Mouse (Mus musculus): ENCODE data around the gene Rps25. TPM values are rescaled to one million over a fixed set of nuclear protein-coding genes. Genes with fewer than 3 reads are reported as not detected.
"Not testable (repeated sequence)": the region's sequence is repeated elsewhere in the genome, so short reads cannot be mapped to it uniquely, and the experiment has no call there.

Gene Rps25
- polyA plus RNA-seq, 1 experiment: 1,790 TPM

DNA sequence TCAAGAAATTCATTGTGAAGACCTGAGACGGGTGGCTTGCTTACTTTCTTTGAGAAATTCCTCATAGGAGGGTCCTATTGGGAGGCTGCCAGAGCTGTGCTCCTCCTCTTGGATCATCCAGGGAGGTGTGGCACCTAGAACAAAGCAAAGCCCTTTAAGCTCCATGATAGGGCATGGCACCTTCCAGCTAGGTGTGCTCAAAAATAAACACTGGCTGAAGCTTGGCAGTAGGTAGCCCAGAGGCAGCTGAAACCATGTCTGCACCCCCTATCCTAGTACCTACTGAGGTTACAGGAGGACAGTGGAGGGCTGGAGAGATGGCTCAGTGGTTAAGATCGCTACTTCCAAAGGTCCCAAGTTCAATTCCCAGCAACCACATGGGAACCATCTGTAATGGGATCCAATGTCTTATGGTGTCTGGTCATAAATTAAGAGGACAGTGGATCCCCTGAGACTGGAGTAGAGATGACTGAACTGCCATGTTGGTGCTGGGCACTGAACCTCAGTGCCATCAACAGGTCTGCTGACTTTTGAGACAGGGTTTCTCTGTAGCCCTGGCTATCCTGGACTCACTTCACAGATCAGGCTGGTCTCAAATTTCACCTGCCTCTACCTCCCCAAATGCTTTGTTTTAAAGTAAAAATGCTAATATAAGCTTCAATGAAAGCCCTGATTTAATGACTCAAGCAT, 3.9 kb downstream of the Rps25 start:
- TF ChIP-seq POLR2A (IDR thresholded peaks at IDR 0.05; ENCODE audit: borderline replicate concordance, control insufficient read depth, low read depth, low read length) (no peak), CTCF (IDR thresholded peaks at IDR 0.05; ENCODE audit: control insufficient read depth, insufficient read depth, low read length) (no peak)
- WGBS: 86% methylated on average over 2 of the region's 2 CpGs
- no peak overlapping the region for H3K27ac ChIP-seq (ENCODE audit: control insufficient read depth, insufficient read depth, low read depth, low read length, poor library complexity)
- H3K4me3 ChIP-seq (replicated peaks; ENCODE audit: control insufficient read depth, low read depth, low read length): no peak overlapping the region
- H3K4me1 ChIP-seq (ENCODE audit: control insufficient read depth, insufficient read depth, low read length): no peaks in the 10 kb centered on the region

DNA sequence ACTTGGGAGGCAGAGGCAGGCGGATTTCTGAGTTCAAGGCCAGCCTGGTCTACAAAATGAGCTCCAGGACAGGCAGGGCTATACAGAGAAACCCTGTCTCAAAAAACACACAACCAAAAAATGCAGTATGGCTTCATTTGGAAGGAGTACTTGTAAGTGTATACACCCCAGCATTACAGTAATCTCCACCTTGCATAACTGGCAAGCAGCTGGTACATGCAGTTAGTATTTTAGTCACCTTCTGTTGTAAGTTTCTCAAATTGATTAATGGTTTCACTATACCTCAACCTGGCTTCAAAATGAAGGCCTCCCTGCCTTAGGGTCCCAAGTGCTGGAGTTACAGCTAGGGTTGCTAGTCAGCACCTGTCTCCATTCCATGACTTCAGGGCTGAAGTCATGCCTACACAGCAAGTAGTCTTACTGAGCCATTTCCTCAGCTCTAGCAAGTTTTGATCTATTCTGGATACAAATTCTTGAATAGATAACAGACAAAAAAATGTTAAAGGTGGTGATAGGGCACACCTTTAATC, 4.7 kb downstream of the Rps25 start:
- H3K4me3 ChIP-seq (replicated peaks; ENCODE audit: control insufficient read depth, low read depth, low read length): no peak overlapping the region
- no peaks in the 10 kb centered on the region for H3K4me1 ChIP-seq (ENCODE audit: control insufficient read depth, insufficient read depth, low read length)
- 82% methylated on average over 1 of the region's 1 CpGs for WGBS
- no peak for TF ChIP-seq POLR2A (IDR thresholded peaks at IDR 0.05; ENCODE audit: borderline replicate concordance, control insufficient read depth, low read depth, low read length)
- no peak for TF ChIP-seq CTCF (IDR thresholded peaks at IDR 0.05; ENCODE audit: control insufficient read depth, insufficient read depth, low read length)
- no peak overlapping the region for H3K27ac ChIP-seq (ENCODE audit: control insufficient read depth, insufficient read depth, low read depth, low read length, poor library complexity)

DNA sequence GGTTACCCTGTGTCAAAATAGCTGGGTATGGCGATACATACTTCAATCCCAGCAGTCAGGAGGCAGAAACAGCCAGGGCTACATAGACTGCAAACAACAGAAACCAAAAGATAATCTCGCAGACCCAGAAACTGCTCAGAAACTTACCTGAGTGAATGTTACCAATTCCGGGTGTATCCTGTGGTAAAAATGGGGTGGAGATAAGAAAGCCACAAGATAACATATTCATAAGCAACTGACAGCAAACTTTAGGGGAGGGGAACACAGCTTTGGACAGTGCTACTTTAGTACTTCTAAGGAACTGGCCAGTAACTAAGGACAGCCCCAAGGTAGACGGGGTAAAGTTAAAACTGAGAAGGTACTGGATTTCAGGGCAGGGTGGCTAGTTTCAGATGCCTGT, 5.4 kb downstream of the Rps25 start:
- no peak overlapping the region for H3K27ac ChIP-seq (ENCODE audit: control insufficient read depth, insufficient read depth, low read depth, low read length, poor library complexity)
- 42% methylated on average over 4 of the region's 4 CpGs for WGBS
- H3K4me3 ChIP-seq (replicated peaks; ENCODE audit: control insufficient read depth, low read depth, low read length): no peak overlapping the region
- peaks cover under 1% of the 10 kb centered on the region; the same call in 1 of the 2 replicates for H3K4me1 ChIP-seq (ENCODE audit: control insufficient read depth, insufficient read depth, low read length)
- TF ChIP-seq CTCF (IDR thresholded peaks at IDR 0.05; ENCODE audit: control insufficient read depth, insufficient read depth, low read length) (no peak), POLR2A (IDR thresholded peaks at IDR 0.05; ENCODE audit: borderline replicate concordance, control insufficient read depth, low read depth, low read length) (no peak)

DNA sequence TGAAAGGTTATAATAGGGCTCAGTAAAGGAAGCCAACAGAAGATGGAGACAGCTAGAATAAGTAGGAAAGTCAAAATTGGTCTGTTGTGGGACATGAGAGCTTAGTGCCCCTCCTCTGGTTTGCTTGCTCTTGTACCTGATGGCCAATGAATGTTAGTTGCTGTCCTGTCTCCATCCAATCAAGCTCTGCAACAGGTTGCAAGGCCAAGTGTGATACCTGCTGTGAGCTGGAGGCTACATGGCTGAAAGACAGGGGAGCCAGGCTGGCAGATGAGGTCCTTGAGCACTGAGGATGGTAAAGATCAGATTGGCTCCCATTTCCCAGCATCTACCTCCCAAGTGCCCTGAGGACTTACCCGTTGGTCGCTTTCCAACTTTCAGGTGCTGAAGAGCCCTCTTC, 5.8 kb downstream of the Rps25 start:
- 82% methylated on average over 2 of the region's 2 CpGs for WGBS
- Histone ChIP-seq H3K4me1 (ENCODE audit: control insufficient read depth, insufficient read depth, low read length) (peaks cover 2% of the 10 kb centered on the region; the same call in 1 of the 2 replicates), H3K27ac (ENCODE audit: control insufficient read depth, insufficient read depth, low read depth, low read length, poor library complexity) (no peak overlapping the region), H3K4me3 (replicated peaks; ENCODE audit: control insufficient read depth, low read depth, low read length) (no peak overlapping the region)
- TF ChIP-seq CTCF (IDR thresholded peaks at IDR 0.05; ENCODE audit: control insufficient read depth, insufficient read depth, low read length) (no peak), POLR2A (IDR thresholded peaks at IDR 0.05; ENCODE audit: borderline replicate concordance, control insufficient read depth, low read depth, low read length) (no peak)

DNA sequence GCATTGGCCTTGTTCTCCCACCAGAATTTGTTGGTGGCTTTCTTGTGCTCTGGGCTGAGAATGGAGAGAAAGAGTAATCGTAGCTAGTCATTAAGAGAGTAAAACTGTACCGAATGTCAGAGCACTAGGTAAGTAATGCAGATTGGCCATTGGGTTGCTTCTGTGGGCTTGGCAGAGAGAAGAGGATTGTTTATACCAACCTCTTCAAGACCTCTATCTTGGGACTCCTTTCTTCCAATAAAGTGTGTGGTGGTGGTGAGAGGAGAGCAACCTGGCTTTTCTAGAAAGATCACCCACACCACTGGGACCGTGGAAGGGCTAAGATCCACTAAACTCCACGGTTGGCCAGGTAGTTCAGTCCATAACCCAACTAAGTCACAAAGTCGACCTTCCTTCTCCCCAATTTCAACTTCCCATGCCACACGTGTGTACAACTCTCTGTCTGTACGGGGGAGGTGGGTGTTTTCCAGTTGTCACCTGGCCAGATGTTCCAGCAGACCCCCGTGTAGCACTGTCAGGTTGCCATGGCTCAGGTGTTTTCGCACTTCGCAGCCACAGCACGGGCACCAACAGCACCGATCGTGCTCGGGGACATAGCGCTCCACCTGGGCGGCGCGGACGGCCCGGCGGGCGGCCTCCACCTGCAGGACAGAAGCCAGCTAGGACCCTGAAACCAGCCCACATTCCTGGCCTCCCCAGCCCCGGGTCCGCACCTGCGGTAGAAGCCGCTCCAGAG, 10.4 kb downstream of the Rps25 start:
- TF ChIP-seq CTCF (IDR thresholded peaks at IDR 0.05; ENCODE audit: control insufficient read depth, insufficient read depth, low read length) (no peak), POLR2A (IDR thresholded peaks at IDR 0.05; ENCODE audit: borderline replicate concordance, control insufficient read depth, low read depth, low read length) (no peak)
- WGBS: 3% methylated on average over 26 of the region's 26 CpGs
- Histone ChIP-seq H3K27ac (ENCODE audit: control insufficient read depth, insufficient read depth, low read depth, low read length, poor library complexity) (peak overlapping the region; percentile 69), H3K4me1 (ENCODE audit: control insufficient read depth, insufficient read depth, low read length) (peaks cover 2% of the 10 kb centered on the region), H3K4me3 (replicated peaks; ENCODE audit: control insufficient read depth, low read depth, low read length) (peak overlapping the region; percentile 97)

DNA sequence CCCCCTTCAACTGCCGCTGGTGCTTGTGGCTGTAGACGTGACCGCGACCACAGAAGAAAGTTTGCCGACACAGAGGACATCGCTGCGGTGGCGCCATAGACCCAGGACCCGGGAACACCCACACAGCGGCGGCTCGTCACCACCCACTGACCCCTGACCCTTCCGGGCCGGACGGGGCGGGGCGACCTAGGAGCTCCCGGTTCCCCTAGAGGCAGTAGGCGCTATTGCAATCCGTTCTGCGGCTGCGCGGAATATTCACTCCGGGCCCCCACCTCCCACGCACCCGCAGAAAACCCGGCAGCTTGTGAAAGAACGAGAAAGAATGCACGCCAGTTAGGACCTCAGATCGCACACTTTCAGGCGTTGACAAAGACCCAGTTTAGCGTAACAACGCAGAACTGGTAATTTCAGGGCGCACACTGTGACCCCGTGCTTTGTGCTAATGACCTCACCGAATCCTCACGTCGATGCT, 11.0 kb downstream of the Rps25 start:
- peaks cover 2% of the 10 kb centered on the region for H3K4me1 ChIP-seq (ENCODE audit: control insufficient read depth, insufficient read depth, low read length)
- H3K27ac ChIP-seq (ENCODE audit: control insufficient read depth, insufficient read depth, low read depth, low read length, poor library complexity): peak overlapping the region; percentile 69
- WGBS: under 1% methylated on average over 38 of the region's 38 CpGs
- peak overlapping the region; percentile 97 for H3K4me3 ChIP-seq (replicated peaks; ENCODE audit: control insufficient read depth, low read depth, low read length)
- TF ChIP-seq CTCF (IDR thresholded peaks at IDR 0.05; ENCODE audit: control insufficient read depth, insufficient read depth, low read length) (peak; percentile 50), POLR2A (IDR thresholded peaks at IDR 0.05; ENCODE audit: borderline replicate concordance, control insufficient read depth, low read depth, low read length) (peak; percentile 50; the same call in 1 of the 2 replicates)

DNA sequence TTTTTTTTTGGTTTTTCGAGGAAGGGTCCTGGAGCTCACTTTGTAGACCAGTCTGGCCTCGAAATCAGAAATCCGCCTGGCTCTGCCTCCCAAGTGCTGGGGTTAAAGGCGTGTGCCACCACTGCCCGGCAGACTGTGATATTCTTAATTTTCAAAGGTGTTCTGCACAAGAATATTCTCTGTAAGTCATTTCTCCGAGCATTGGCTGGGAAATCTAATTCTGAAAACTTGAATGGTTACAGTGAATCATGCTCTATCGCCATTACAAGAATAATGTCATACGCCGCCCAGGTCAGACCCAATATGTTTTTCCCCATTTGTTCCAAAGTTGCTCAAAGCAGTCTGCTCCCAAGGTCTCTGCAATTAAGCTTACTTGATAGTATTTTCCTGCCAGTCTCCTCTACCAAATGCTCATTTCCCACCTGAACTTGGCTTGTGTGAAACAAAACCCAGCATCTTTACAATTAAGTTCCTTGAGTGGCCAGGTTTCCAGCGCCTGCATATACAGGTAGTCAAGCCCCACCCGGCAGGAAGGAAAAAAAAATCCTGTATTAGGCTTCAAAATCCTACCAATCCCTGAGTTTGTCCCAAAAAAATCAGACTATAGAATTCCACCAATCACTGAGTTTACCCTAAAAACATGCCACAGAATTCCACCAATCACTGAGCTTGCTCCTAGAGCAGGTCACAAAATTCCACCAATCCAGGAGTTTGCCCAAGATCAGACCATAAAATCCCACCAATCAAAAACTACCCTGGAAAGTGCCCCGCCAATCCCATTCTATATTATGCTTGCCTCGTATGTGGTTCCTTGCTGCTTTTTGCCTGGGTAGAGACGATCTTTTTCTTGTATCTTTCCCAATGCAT, 11.8 kb downstream of the Rps25 start, which contains the start of gene Ccdc84:
Ccdc84 (minus strand) TSS at position 51 of the 867 bp plus-strand sequence.
- Histone ChIP-seq H3K27ac (ENCODE audit: control insufficient read depth, insufficient read depth, low read depth, low read length, poor library complexity) (peak within 1 kb of the TSS; percentile 69), H3K4me3 (replicated peaks; ENCODE audit: control insufficient read depth, low read depth, low read length) (peak within 1 kb of the TSS; percentile 97), H3K4me1 (ENCODE audit: control insufficient read depth, insufficient read depth, low read length) (peaks cover 2% of the 10 kb centered on the region)
- WGBS: 64% methylated on average over 14 of the region's 14 CpGs
- no peak for TF ChIP-seq CTCF (IDR thresholded peaks at IDR 0.05; ENCODE audit: control insufficient read depth, insufficient read depth, low read length)
- no peak for TF ChIP-seq POLR2A (IDR thresholded peaks at IDR 0.05; ENCODE audit: borderline replicate concordance, control insufficient read depth, low read depth, low read length)

DNA sequence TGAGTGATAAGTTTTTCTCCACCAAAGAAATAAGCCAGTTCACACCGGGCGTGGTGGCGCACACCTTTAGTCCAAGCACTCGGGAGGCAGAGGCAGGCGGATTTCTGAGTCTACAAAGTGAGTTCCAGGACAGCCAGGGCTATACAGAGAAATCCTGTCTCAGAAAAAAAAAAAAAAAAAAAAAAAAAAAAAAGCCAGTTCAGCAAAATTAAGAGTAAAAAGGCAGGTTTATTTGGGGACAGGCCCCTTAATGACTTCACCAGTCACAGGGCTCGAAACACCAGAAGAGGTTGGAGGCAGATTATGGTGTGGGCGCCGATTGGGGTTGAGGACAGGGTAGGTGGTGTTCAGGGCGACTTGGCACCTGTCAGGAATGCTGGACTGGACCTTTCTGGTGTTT, 12.8 kb downstream of the Rps25 start:
- 85% methylated on average over 9 of the region's 9 CpGs for whole genome bisulfite sequencing
- H3K4me1 ChIP-seq (ENCODE audit: control insufficient read depth, insufficient read depth, low read length); H3K4me3 ChIP-seq (replicated peaks; ENCODE audit: control insufficient read depth, low read depth, low read length); H3K27ac ChIP-seq (ENCODE audit: control insufficient read depth, insufficient read depth, low read depth, low read length, poor library complexity): not testable (repeated sequence)

All from bone marrow, adult 2 months (tissue).